Mouse (Mus musculus) CH12.LX (cell line): ENCODE results near the gene Olfr698. TPM values are rescaled to one million over a fixed set of nuclear protein-coding genes. Genes with fewer than 3 reads are reported as not detected.

ENCODE experiments used
- DNase-seq: peaks from one replicate; pipeline ENCODE4 v3.0.0-alpha.2; 2013; ENCODE audit errors: extremely low read depth
- H3K27ac ChIP-seq: 2 replicates; pipeline ENCODE4 v1.5.1; 2012; ENCODE audit warnings: low read depth, mild to moderate bottlenecking, control low read depth, moderate library complexity; ENCODE audit not compliant: insufficient read depth
- H3K27me3 ChIP-seq: replicated peaks from 2 replicates; pipeline ENCODE3; 2012; ENCODE audit warnings: inconsistent platforms
- H3K36me3 ChIP-seq, 2 experiments: replicated peaks in 1 of 2; 2 replicates each; pipeline versions ENCODE3 to v1.6.1; 2012; ENCODE audit warnings: inconsistent platforms in 1 of 2, low read length in 1 of 2, mild to moderate bottlenecking in 1 of 2, mixed read lengths in 1 of 2, moderate library complexity in 1 of 2; ENCODE audit not compliant: control insufficient read depth in 1 of 2, insufficient read depth in 1 of 2
- H3K4me1 ChIP-seq, 2 experiments: 2 replicates each; pipeline ENCODE4 v1.6.1; 2012; ENCODE audit warnings: inconsistent platforms in 1 of 2, moderate library complexity in 1 of 2; ENCODE audit not compliant: insufficient read depth in 2 of 2, control insufficient read depth in 1 of 2
- H3K4me2 ChIP-seq: 2 replicates; pipeline ENCODE4 v1.6.1; 2012; ENCODE audit warnings: low read depth, mild to moderate bottlenecking, control low read depth; ENCODE audit not compliant: poor library complexity, insufficient read depth, severe bottlenecking
- H3K4me3 ChIP-seq, 3 experiments: fragments of 150-350 bp in 1 of 3; sonication (generic) in 1 of 3; replicated peaks in 1 of 3; 2 replicates each; pipeline versions ENCODE3 to v1.5.1; 2011 to 2012; ENCODE audit warnings: low read depth in 2 of 3, low read length in 2 of 3, mild to moderate bottlenecking in 2 of 3, moderate library complexity in 2 of 3, control low read depth in 1 of 3, improper control_type of control experiment in 1 of 3, inconsistent platforms in 1 of 3, mixed read lengths in 1 of 3; ENCODE audit not compliant: poor library complexity in 1 of 3
- H3K79me2 ChIP-seq: replicated peaks from 2 replicates; pipeline ENCODE4 v1.6.1; 2012; ENCODE audit warnings: mild to moderate bottlenecking, moderate library complexity; ENCODE audit not compliant: control insufficient read depth, poor library complexity, insufficient read depth, severe bottlenecking; ENCODE audit errors: extremely low read depth
- H3K9ac ChIP-seq: 2 replicates; pipeline ENCODE4 v1.6.1; 2012; ENCODE audit warnings: low read depth, mild to moderate bottlenecking, control low read depth, moderate library complexity; ENCODE audit not compliant: insufficient read depth
- H3K9me3 ChIP-seq: replicated peaks from 2 replicates; pipeline ENCODE3; 2012; ENCODE audit warnings: low read length, inconsistent platforms, mixed read lengths
- BHLHE40 ChIP-seq: IDR thresholded peaks from 2 replicates; pipeline ENCODE4 v1.6.1; 2011; ENCODE audit warnings: mild to moderate bottlenecking, low read depth, low read length, improper control_type of control experiment
- CHD1 ChIP-seq: IDR thresholded peaks from 2 replicates; pipeline ENCODE4 v1.6.1; 2012; ENCODE audit warnings: low read depth, low read length, improper control_type of control experiment, inconsistent platforms
- ELF1 ChIP-seq: IDR thresholded peaks from 2 replicates; pipeline ENCODE4 v1.6.1; 2014; ENCODE audit warnings: low read depth, mild to moderate bottlenecking, inconsistent platforms, low read length, improper control_type of control experiment
- ETS1 ChIP-seq: conservative IDR thresholded peaks from 2 replicates; pipeline ENCODE4 v1.6.1; 2012; ENCODE audit warnings: low read depth, mild to moderate bottlenecking, inconsistent platforms, low read length, improper control_type of control experiment, moderate library complexity
- GABPA ChIP-seq: IDR thresholded peaks from 2 replicates; pipeline ENCODE4 v1.6.1; 2012; ENCODE audit warnings: low read depth, low read length, improper control_type of control experiment, inconsistent platforms; ENCODE audit not compliant: insufficient replicate concordance
- IRF4 ChIP-seq: IDR thresholded peaks from 2 replicates; pipeline ENCODE4 v1.6.1; 2014; ENCODE audit warnings: low read depth, mild to moderate bottlenecking, inconsistent platforms, low read length, improper control_type of control experiment
- JUN ChIP-seq: IDR thresholded peaks from 2 replicates; pipeline ENCODE4 v1.6.1; 2011; ENCODE audit warnings: low read depth, mild to moderate bottlenecking, low read length, improper control_type of control experiment, moderate library complexity; ENCODE audit not compliant: insufficient read depth
- MAFK ChIP-seq: IDR thresholded peaks from 2 replicates; pipeline ENCODE4 v1.6.1; 2011; ENCODE audit warnings: low read length, improper control_type of control experiment; ENCODE audit not compliant: insufficient replicate concordance
- MYC ChIP-seq: IDR thresholded peaks from 2 replicates; pipeline ENCODE4 v1.6.1; 2011; ENCODE audit warnings: low read depth, mild to moderate bottlenecking, improper control_type of control experiment, low read length
- POLR2A ChIP-seq: IDR thresholded peaks from 2 replicates; pipeline ENCODE4 v1.6.1; 2011; ENCODE audit warnings: low read depth, mild to moderate bottlenecking, improper control_type of control experiment, low read length
- POLR2AphosphoS2 ChIP-seq: IDR thresholded peaks from 2 replicates; pipeline ENCODE4 v1.6.1; 2011; ENCODE audit warnings: low read depth, low read length, improper control_type of control experiment
- RAD21 ChIP-seq: IDR thresholded peaks from 2 replicates; pipeline ENCODE4 v1.6.1; 2011; ENCODE audit warnings: low read depth, mild to moderate bottlenecking, low read length, improper control_type of control experiment, moderate library complexity
- RCOR1 ChIP-seq: conservative IDR thresholded peaks from 2 replicates; pipeline ENCODE4 v1.6.1; 2012; ENCODE audit warnings: low read depth, mild to moderate bottlenecking, inconsistent platforms, low read length, improper control_type of control experiment
- SMC3 ChIP-seq: IDR thresholded peaks from 2 replicates; pipeline ENCODE4 v1.6.1; 2011; ENCODE audit warnings: low read depth, low read length, improper control_type of control experiment
- TCF12 ChIP-seq: IDR thresholded peaks from 2 replicates; pipeline ENCODE4 v1.6.1; 2014; ENCODE audit warnings: low read depth, mild to moderate bottlenecking, inconsistent platforms, low read length, improper control_type of control experiment
- USF2 ChIP-seq: conservative IDR thresholded peaks from 2 replicates; pipeline ENCODE4 v1.6.1; 2011; ENCODE audit warnings: low read depth, low read length, improper control_type of control experiment
- ZNF384 ChIP-seq: IDR thresholded peaks from 2 replicates; pipeline ENCODE4 v1.6.1; 2012; ENCODE audit warnings: low read depth, low read length, improper control_type of control experiment, inconsistent platforms
- dilution Hi-C: fragments of 300-500 bp; cut with MboI; formaldehyde crosslinking; loops from 2 replicates; pipeline ENCODE4 v1.14.3; 2020; ENCODE audit warnings: low sequenced_read_pairs; ENCODE audit not compliant: extremely low pct_unique_long_range_greater_than_20kb, extremely low pct_ligation_motif_present
- in situ Hi-C: fragments of 300-500 bp; cut with MboI; formaldehyde crosslinking; loops from 3 replicates; pipeline ENCODE4 v1.14.3; 2019; ENCODE audit warnings: low sequenced_read_pairs, low pct_ligation_motif_present, low pct_unique_long_range_greater_than_20kb, mixed read lengths
- polyA plus RNA-seq: library from polyadenylated mRNA; unstranded; fragments of >175 nt; gene quantifications from 2 replicates; pipeline ENCODE4 v1.2.1, GENCODE M21; 2012; ENCODE audit warnings: low read depth; ENCODE audit not compliant: insufficient read length
- total RNA-seq, 2 experiments: library from RNA; depleted of rRNA; stranded (reverse); fragments of 300-350 nt in 1 of 2; fragments of >200 nt in 1 of 2; gene quantifications; 2 replicates each; pipeline ENCODE4 v1.2.3; 2012 to 2014

Gene Olfr698
- total RNA-seq (2012; rRNA removed): not detected in 2 replicates
- not detected in 2 replicates for total RNA-seq (2014; rRNA removed)
- polyA plus RNA-seq: not detected in 2 replicates

- no peaks in the 10 kb centered on the region for H3K79me2 ChIP-seq
- H3K9me3 ChIP-seq: no peaks in the 10 kb centered on the region
- H3K27me3 ChIP-seq: no peaks in the 10 kb centered on the region
- TF ChIP-seq ELF1 (no peak), SMC3 (no peak), USF2 (no peak), TCF12 (no peak), GABPA (no peak), MAFK (no peak), ZNF384 (no peak), CHD1 (no peak), MYC (no peak), RAD21 (no peak), POLR2A (no peak), ETS1 (no peak), IRF4 (no peak), RCOR1 (no peak), JUN (no peak)
- dilution Hi-C loops: no loop called here
- in situ Hi-C loops: no loop called here
- no peak for DNase-seq
- H3K9ac ChIP-seq: no peak within 1 kb of the TSS
- H3K4me1 ChIP-seq: no peaks in the 10 kb centered on the region
- H3K27ac ChIP-seq: no peak within 1 kb of the TSS
- H3K4me3 ChIP-seq: no peak within 1 kb of the TSS
- no peaks in the 10 kb centered on the region for H3K36me3 ChIP-seq
- H3K4me2 ChIP-seq: no peak within 1 kb of the TSS
These were observed at the start of gene Olfr698 for GRCm38 (mm10) chr7:106755297-106755696. Olfr698 (minus strand) TSS chr7:106755397.

DNA sequence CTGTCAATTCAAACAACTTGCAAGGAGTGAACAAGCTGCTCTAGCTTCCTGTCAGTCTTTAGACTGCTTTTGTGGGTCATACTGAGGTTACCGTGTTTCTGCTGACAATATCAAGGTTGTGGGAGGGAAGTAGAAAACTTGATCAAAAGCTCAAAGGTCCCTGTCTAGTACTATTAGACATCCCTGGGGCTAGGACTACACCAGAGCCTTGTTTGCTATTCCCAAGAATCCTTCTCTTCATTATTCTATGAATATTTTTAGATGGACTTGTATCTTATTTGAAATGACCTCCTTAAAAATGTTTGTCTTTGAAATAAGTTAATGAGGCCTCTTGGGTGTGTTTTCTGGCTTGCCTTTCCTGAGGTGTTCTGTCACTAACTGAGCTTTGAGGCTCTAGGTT, 37.9 kb upstream of the Olfr698 start, which contains the start of gene Olfr699:
Olfr699 (minus strand) TSS at position 101 of the 400 bp plus-strand sequence.
- in situ Hi-C loops: no loop called here
- no peaks in the 10 kb centered on the region for H3K79me2 ChIP-seq
- H3K4me3 ChIP-seq: no peak within 1 kb of the TSS
- H3K9ac ChIP-seq: no peak within 1 kb of the TSS
- H3K9me3 ChIP-seq: no peaks in the 10 kb centered on the region
- no peaks in the 10 kb centered on the region for H3K36me3 ChIP-seq
- H3K27me3 ChIP-seq: no peaks in the 10 kb centered on the region
- no peak for DNase-seq
- H3K27ac ChIP-seq: no peak within 1 kb of the TSS
- dilution Hi-C loops: no loop called here
- TF ChIP-seq POLR2AphosphoS2: no peak
- no peak for TF ChIP-seq RAD21
- TF ChIP-seq BHLHE40: no peak
- TF ChIP-seq, all 38 proteins: peak for 0
- no peaks in the 10 kb centered on the region for H3K4me1 ChIP-seq
- H3K4me2 ChIP-seq: no peak within 1 kb of the TSS
